Mouse (Mus musculus) liver, postnatal 0 days (tissue): ENCODE measurements at regions not wholly inside any gene's neighbourhood (a gene's known extent, or its start where the extent isn't known, plus 50 kb on each side); places are given as distances from the start of the nearest gene placed in this dataset.

Experiments used
- CTCF ChIP-seq: sonication (generic); IDR thresholded peaks from 2 replicates; pipeline ENCODE4 v1.5.1; 2016; ENCODE audit warnings: antibody characterized with exemption, low read depth
- EP300 ChIP-seq: IDR thresholded peaks from 2 replicates; pipeline ENCODE4 v1.6.1; 2016; ENCODE audit warnings: antibody characterized with exemption, low read depth, mild to moderate bottlenecking

DNA sequence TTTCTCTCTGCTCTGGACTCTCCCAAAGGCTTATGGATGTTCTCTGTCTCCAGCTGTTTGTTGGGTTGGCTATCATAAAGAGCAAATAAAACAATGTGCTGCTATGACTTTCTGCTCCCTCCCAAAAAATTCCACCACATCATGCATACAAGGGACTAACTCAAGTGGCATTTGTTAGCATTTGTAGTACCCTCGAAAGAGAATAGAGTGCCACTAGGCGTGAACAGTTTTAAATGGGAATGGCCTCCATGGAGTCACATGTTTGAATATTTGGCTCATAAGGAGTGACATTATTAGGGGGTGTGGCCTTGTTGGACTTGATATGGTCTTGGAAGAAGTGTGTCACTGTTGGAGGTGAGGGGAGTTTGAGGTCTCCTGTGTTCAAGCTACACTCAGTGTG is 86.5 kb upstream of the Serbp1 start:
- TF ChIP-seq CTCF (no peak), EP300 (no peak)
